Mouse (Mus musculus) liver, adult 2 months (tissue): ENCODE measurements at regions not wholly inside any gene's neighbourhood (a gene's known extent, or its start where the extent isn't known, plus 50 kb on each side); places are given as distances from the start of the nearest gene placed in this dataset.

Source experiments
- CTCF ChIP-seq: fragments of 200-500 bp; IDR thresholded peaks from 2 replicates; pipeline ENCODE4 v1.5.1; 2011; ENCODE audit warnings: low read depth, low read length, control low read depth
- POLR2A ChIP-seq: fragments of 200-500 bp; IDR thresholded peaks from 2 replicates; pipeline ENCODE4 v1.6.1; 2011; ENCODE audit warnings: low read length, control low read depth; ENCODE audit not compliant: insufficient read depth; ENCODE audit errors: extremely low read depth

DNA sequence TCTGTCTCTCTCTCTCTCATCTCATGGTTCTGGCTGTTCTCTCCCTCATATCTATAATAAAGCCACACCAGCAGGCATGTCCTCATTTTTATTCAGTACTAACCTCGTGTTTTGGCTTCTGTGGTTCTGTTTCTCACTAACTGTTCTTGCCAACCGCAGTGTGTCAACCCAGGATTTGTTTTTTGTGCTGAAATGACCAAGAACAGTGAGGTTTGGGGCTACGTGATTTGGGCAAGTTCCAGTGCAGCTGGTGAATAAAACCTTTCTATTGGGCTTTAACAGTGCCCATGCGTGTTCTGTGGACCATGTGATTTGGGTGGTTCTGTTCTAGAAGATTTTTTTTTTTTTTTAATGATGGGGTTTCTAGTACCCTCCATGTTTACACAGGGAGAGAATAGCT lies 93.0 kb upstream of the Fam174b start:
- TF ChIP-seq POLR2A (no peak), CTCF (no peak)
